In genomic region chr8:96835532-96835931, GRCm38 (mm10) we compare ENCODE assay signal across 12 mouse cellular contexts.
"Had no signal": no experiment of that assay in that cellular context is flagged by ENCODE, and none has a peak within 500 bp of the region (broad histone marks: within the 10 kb centered on the region; RNA-seq: fewer than 3 reads in every experiment).

No protein-coding gene starts in this region.

- H3K27me3 ChIP-seq: neural tube, embryonic 12.5 days; stomach, embryonic 15.5 days had no signal

- H3K4me2 ChIP-seq: lung, embryonic 14.5 days; neural tube, embryonic 12.5 days; stomach, embryonic 15.5 days had no signal

- H3K4me1 ChIP-seq: neural tube, embryonic 12.5 days; stomach, embryonic 15.5 days had no signal

- H3K9ac ChIP-seq: liver, embryonic 14.5 days; lung, embryonic 14.5 days; neural tube, embryonic 12.5 days; stomach, embryonic 15.5 days had no signal

- H3K4me3 ChIP-seq: neural tube, embryonic 12.5 days; stomach, embryonic 15.5 days had no signal

- H3K36me3 ChIP-seq: neural tube, embryonic 12.5 days; stomach, embryonic 15.5 days had no signal

- H3K27ac ChIP-seq: liver, embryonic 14.5 days; neural tube, embryonic 12.5 days; stomach, embryonic 15.5 days; stomach, postnatal 0 days had no signal

- H3K9me3 ChIP-seq: neural tube, embryonic 12.5 days; stomach, embryonic 15.5 days had no signal

- DNase-seq: lung, adult 18-20 months; lung, embryonic 14.5 days; lung, postnatal 10 days; lung, postnatal 4 days; right cerebral cortex, postnatal 14 days; thymus, adult 2 months; thymus, postnatal 25 days; thymus, postnatal 4 days had no signal
